Mouse (Mus musculus): Measurements from ENCODE around the gene Cuedc2.

The Cuedc2 gene

GRCm38 (mm10) chr19:46306751-46307289 is 31.7 kb downstream of the Cuedc2 start:
- no peak for DNase-seq (ENCODE audit: inconsistent ontology term)

GRCm38 (mm10) chr19:46306268-46306610 is 32.3 kb downstream of the Cuedc2 start:
- DNase-seq (ENCODE audit: inconsistent ontology term): no peak

- peak; percentile 97 for DNase-seq (ENCODE audit: inconsistent ontology term)
These were observed 32.9 kb downstream of the Cuedc2 start for GRCm38 (mm10) chr19:46305432-46306267.

DNA sequence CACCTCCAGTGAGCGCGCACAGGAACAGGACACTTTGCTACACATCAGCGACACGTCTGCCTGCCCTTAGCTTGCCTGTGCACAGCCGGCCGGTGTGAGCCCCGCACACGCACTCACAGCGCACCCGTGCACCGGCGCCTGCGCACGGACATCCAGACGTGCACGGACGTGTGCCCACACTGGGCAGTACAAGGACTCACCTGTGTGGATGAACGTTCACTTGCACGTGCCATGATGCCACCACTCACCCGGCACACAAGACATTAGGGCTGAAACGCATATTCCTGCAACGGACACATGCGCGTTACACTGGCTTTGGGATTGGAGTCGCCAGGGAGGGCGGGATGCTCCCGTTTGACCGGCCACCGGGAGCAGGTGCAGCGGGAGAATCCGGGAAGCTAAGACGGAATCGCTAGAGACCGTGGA is 33.6 kb downstream of the Cuedc2 start:
- no peak for DNase-seq (ENCODE audit: inconsistent ontology term)

- DNase-seq (ENCODE audit: inconsistent ontology term): peak; percentile 99
These were observed 34.2 kb downstream of the Cuedc2 start, which contains the start of gene Nfkb2 for GRCm38 (mm10) chr19:46304216-46304841. Gene Nfkb2, plus strand, starts transcription at chr19:46304320.

DNA sequence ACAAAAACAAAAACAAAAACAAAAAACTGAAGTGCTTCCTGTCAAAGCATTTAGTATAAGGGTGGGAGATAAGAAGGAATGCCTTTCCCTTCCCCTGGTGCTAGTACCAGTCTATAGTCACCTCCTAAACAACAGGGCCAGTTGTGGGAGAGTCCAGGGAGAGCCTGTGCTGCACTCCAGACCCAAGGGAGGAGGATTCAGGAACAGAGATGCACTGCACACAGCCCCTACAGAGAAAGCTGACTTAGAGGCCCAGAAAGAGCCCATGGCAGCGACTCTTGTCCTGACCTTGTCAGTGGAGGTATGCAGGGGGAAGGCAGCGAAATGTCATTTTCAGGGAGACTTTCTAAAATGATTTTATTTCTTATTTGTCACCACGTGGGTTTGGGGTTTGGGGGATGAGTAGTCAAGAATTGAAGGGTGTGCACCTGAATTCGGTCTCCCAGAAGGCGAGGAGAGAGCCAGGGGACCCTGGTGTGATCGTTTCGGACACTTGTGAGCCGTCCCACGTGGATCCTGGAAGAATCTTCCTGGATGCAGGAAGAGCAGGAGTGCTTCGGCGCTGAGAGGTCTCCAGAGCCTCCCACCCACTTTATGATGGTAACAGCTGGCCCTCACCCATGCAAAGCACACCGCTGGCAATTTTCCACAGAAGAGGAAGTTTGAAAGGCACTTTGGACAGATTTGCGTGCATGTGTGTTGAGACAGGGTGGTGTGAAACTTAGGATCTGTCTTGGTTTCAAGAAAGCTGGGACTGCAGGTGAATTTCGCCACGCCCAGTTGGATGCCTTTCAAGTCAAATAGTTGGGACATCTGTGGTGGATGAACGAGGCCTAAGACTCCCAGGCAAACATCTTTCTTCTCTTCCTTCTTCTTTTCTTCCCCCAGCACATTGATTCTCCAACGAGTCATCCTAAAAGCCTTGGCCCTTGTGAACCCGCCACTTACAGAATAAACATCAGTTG is 35.0 kb downstream of the Cuedc2 start:
- DNase-seq (ENCODE audit: inconsistent ontology term): no peak

DNA sequence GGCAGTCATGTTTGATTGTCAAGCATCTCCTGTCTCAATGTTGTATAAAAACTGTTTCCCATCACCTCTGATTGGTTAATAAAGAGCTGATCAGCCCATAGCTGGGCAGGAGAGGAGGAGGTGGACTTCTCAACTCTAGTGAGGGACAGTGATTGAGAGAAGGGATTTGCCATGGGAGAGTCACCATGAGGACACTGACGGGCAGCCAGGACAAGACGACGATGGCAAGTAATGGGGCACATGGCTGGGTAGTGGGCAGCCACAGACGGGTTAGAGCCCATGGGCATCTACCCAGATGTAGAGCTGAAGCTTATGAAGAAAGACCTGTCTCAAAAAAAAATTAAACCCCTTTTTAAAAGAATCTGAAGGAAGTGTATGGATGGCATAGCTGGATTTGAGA is 36.0 kb downstream of the Cuedc2 start:
- no peak for DNase-seq (ENCODE audit: inconsistent ontology term)

- no peak for DNase-seq (ENCODE audit: inconsistent ontology term)
These were observed 38.0 kb downstream of the Cuedc2 start for GRCm38 (mm10) chr19:46300294-46301045.

- no peak for DNase-seq (ENCODE audit: inconsistent ontology term)
These were observed 41.6 kb downstream of the Cuedc2 start for GRCm38 (mm10) chr19:46296938-46297337.

- no peak for DNase-seq (ENCODE audit: inconsistent ontology term)
These were observed 47.9 kb downstream of the Cuedc2 start for GRCm38 (mm10) chr19:46290535-46291105.

DNA sequence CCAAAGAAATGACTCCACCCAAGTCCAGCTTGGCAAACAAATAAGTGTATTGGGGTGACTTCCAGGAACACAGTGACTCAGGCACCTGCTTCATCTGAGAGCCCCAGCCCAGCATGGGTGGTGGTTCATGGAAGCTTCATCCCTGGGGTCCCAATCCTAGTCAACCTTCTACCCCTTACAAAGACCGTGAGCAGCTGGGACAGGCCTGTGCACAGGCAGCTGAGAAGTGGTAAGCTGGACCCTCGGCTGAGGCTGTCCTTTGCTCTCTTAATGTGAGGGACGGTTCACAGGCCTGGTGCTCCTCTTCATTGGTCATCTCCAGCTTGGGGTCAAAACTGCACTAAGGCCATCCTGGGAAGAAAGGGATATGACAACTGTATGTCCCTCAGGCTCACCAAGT is 50.9 kb downstream of the Cuedc2 start:
- DNase-seq (ENCODE audit: inconsistent ontology term): no peak

DNA sequence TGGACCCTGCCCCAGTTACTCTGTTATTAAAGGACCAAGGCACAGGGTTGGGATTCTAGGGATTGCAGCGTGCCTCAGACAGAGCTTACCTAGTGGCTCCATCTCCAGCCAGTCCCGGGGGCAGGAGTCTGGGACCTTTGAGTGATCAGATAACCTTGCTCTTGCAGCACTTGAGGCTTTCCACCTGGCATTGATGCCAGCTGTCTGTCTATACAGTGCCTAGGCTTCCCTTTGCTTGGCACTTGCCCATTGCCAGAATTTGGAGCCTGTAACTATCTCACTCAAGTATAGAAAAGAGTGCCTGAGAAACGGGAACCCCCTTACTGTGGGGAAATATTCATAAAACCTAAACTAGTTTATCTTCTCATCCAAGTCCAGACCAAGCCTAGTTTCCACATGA is 51.6 kb downstream of the Cuedc2 start:
- DNase-seq (ENCODE audit: inconsistent ontology term): no peak

DNA sequence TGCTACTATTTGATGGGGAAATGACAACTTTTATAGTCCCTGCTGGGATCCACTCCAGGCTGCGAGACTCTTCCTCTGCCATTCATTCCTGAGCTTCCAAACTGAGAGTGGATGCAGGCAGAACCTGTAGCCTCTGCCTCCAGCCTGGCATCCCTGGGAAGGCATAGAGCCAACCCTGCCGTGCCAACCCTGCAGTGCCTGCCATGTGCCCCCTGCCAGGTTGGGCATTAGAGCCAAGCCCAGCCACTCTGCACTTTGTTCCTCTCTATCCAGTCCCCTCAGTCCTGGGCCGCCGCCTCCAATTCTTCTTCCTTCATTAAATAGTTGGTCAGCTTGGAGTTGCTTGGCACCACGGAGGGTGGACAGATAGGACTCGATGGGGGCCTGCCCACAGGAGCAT is 52.5 kb downstream of the Cuedc2 start:
- no peak for DNase-seq (ENCODE audit: inconsistent ontology term)

DNA sequence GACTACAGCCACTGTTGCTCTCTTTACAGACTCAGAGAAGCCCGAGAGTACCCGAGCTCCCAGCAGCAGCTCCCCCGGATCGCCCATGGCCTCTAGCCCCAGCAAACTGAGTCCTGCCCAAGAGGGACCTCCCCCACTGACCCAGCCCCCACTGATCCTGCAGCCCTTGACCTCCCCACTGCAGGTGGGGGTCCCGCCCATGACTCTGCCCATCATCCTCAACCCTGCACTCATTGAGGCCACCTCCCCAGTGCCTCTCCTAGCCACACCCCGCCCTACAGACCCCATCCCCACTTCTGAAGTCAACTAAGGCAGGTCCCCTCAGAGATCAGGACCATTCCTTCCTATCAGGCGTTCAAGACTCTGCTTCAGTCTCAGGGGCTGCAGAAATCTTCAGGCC is 52.9 kb downstream of the Cuedc2 start:
- DNase-seq (ENCODE audit: inconsistent ontology term): no peak

GRCm38 (mm10) chr19:46284686-46285085 is 53.8 kb downstream of the Cuedc2 start:
- DNase-seq (ENCODE audit: inconsistent ontology term): no peak

DNA sequence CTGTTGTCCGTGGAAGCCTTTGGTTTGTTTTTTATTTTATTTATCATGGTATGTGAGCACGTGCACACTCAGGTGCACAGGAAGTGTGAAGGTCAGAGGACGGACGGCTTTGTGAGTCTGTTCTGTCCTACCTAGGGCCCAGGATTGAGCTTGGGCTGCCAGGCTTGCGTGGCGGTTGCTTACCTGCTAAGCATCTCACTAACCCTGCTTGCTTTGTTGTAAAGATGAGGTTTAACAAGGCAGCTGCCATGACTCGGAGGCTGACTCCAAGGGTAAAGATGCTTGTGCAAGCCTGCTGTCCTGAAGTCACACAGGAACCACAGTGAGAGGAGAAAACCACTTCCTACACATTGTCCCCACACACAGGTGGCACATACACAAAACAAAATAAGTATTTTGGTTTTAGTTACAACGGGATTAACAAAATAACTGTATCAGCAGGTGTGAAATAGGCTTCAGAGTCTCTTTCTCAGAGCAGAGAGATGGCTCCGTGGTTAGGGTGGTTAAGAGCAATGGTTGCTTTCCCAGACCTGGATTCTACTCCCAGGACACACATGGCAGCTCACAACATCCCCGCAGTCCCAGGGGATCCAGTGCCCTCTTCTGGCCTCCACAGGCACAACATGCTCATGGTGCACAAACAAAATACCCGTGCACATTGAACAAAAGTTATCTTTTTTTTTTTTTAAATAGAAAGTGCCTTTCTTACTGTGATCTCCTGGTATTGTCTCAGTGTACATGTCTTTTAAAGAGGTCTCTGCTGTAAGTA is 56.2 kb downstream of the Cuedc2 start:
- DNase-seq (ENCODE audit: inconsistent ontology term): no peak

All from Muller cell, postnatal 12 days (primary cell).